Mouse (Mus musculus) layer of hippocampus, postnatal 14 days (tissue): ENCODE results near the gene Tmem240. TPM values are rescaled to one million over a fixed set of nuclear protein-coding genes. Genes with fewer than 3 reads are reported as not detected.
"Not testable (repeated sequence)": the region's sequence is repeated elsewhere in the genome, so short reads cannot be mapped to it uniquely, and the experiment has no call there.

ENCODE experiments used
- DNase-seq, 2 experiments: peaks; one replicate each; pipeline ENCODE4 v3.0.0; 2021 to 2022; ENCODE audit warnings: low spot score in 2 of 2, mixed read lengths in 1 of 2
- total RNA-seq, 2 experiments: library from RNA; stranded (reverse); gene quantifications; 2 replicates each; pipeline ENCODE4 v1.2.3; 2021

Gene Tmem240
- total RNA-seq, 2 experiments from 2014 or later = 41.6 to 45.7 TPM

DNA sequence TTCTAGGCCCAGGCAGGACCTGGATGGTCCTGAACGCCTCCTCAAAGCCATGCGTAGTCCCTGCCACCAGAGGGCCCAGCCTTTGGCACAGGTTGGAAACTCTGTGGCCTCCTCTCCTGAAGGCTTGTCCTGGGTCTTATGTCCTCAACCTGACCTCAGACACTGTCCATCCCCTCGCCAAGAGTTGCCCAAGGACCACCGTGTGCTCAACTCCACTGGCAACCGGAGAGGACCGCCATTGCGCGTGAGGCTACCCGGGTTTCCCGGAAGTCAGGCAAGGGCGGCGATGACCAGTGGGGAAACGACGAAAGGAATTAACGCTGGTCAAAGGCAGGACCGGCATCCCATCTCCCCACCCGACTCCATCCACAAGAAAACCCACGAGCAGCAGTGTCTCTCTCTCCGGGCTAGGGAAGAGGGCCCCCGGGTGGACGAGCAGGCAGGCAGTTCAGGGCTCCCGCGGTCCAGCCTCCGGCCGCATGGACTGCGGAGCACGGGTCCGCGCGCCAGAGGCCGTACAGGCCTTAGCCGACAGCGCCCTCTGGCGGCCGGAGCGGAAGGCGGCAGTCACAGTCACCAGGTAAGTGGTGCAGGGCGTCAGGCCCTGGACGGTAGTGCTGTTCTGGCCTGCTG, 35.4 kb downstream of the Tmem240 start:
- peak; percentile 88 to 92 for DNase-seq

DNA sequence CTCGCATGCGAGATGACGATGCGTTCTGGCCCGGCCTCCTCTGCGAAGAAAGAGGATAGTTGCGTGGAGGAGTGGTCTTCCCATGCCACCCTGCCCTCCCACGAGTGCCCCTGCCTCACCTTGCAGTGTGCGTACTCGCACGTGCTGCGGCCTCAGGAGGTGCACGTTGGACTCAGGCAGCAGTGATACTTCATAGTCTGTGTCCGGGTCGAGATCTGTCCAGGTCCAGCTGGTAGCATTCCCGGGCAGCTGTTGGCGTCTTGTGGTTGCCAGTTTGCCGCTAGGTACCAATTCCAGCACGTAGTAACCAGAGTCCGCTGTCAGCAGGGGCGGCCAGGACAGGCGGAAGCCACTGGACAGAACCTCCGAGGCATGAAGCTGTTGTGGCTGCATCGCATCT, 36.0 kb downstream of the Tmem240 start:
- no peak for DNase-seq

DNA sequence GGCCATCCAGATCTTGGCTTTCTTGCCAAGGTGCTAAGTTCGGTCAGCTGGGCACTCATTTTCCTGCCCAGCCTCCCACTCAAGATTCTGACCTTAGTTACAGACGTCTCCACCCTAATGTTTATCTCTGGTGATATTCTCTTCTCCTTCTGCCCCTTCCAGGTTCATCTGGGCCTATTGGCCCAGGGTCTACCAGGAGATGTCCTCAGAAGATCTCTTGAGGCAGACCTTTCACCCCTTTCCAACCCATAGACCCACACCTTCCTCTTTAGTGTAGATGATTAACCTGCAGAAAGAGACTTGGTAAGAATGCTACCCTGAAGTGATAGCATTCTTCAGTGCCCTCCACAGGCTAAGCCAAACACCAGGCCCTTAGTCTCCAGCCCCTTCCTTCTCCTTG, 37.1 kb downstream of the Tmem240 start:
- no peak for DNase-seq

DNA sequence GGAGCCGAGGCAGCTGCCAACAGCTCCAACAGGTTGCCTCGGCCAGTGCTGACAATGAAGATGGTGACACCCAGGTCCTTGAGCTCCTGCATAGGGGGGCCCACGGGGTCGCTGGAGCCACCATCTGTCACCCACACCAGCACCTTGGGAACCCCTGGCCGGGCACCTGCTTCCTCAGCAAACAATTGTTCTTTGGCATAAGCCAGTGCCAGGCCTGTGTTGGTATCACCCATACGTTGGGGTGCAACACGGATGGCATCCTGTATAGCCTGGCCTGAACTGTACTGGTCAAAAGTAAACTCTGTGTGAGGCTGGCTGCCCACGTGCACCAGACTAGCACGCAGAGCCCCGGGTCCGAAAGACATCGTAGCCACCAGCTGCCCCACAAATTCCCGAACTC, 38.2 kb downstream of the Tmem240 start:
- DNase-seq = no peak

DNA sequence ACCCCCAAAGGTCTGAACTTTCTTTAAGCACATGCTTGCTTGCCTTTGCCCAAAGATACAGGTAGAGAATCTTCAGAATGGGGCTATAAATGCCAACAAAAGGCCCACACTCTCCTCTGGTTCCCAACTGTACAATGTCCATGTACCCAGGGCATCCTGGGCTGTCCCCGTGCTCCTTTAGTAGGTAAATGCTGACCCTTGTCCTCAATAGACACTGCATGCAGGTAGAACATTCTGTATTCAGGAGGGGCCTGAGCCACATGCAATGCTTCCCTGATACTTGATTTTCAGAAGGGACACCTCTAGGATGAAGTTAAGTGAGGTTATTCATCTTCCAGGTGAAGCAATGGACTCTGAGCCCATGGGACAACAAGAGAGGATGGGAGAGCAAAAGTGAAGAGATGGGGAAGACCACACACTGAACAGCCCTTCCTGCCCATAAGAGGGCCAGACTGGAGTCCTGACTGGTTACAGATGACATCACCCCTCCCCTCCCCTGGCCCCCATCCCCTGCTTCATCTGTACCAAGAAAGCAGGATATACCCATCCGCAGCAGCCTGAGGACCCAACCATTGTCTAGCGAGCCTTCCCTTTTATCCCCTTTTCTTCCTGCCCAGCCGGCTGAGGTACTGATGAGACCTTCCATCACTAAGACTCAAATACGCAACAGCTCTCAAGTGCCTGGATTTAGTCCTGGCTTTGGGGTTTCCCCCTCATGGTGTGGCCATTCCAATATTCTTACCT, 38.9 kb downstream of the Tmem240 start:
- DNase-seq = no peak

DNA sequence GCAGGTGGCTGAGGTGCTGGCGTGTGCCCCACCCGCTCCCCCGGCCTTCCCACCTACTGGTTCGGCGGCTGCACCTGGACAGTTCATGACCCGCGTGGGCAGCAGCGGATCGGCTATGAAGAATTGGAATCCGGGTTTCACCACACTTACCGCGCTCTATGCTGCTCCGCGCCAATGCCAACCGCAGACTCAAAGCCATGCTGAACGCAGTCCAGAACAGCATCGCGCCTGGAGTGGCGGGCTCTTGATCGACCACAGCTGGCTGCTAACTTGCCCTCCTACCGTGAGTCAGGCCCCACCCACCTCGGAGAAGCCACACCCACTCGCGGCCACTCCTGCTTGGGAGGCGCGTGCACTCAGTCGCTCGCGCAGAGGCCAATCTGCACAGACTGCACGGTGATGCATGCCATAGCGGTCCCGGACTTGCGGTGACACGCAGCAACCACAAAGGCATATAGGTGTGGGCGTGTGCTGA, 39.7 kb downstream of the Tmem240 start, which contains the start of gene Vwa1:
Vwa1 (minus strand) TSS at position 419 of the 475 bp plus-strand sequence.
- peak; percentile 72 to 80 for DNase-seq

DNA sequence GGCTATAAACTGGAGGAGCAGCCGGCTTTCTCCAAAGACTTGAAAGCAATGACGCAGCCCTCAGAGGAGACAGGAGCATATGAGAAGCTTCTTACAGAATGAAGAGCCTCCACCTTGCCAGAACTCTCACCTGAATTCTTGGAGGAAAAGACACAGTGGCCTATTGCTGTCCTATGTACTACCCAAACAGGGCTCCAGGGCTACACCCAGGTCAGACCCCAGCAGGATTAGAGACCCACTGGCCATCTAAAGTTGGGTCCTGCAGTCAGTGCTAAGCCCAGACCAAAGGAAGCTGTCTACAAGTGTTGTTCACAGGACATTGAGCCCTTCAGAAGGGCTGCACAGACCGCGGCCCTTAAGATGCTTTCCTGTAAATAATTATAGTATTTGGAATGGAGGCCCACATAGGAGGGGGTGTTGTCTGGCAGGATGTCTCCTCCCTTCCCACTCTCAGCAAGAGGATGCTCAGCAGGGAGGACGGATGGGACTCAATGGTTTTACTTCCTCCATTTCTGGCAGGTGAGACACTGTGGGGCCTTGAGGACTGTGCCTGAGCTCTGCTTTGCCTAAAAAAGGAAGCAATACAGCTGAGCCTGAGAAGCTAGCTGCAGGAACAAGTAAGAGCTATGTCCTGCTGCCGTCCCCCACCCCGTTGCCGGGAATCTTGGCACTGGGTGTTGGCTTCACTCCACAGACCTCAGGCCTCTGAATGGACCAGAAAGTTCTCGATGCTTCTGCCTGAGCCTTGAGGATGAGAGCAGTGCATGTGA, 40.6 kb downstream of the Tmem240 start:
- DNase-seq = peak; percentile 58 to 77

DNA sequence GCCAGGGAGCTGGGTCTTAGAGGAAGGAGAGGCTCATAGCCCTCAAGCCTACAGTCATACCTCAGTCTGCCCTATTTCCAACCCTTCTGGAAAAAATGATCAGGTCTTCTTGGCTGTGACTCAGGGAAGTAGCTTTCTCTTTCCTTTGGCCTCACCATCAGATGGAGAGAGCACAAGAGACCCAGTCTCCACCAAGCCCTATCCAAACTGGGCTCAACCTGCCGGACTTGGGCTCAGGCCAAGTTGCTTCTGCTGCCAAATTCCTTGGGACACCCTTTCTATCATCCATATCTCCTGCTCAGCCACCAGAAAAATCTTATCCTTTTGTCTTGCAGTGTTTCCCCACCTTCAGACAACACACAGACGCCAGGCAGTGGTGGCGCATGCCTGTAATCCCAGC, 41.3 kb downstream of the Tmem240 start:
- no peak for DNase-seq

DNA sequence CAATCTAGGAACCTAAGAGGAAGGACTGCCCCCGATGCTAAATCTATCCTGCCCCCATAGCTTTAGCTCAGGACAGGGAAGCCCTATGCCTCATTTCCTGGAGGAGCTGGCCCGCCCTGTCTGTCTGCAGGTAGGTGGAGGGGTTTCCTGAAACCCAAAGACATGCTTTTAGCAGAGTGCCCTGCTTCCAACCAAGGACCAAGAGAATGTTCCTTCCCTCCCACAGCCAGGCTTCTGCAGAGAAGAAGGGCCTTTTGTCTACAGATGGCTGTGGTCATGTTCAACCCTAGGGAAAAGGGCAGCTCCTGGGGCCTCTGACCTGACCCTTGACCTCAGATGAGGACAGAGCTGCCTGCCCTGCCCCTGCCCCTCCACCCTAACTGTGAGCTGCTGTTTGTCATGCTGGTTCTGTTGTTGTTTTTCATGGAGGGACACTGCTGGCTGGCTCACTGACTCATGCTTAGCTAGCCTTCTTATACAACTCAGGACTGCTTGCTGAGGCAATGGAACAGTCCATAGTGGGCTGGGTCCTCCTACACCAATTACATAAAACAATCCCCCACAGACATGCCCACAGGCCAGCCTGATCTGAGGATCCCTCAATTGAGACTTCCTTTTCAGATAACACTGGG, 42.2 kb downstream of the Tmem240 start:
- DNase-seq = no peak

DNA sequence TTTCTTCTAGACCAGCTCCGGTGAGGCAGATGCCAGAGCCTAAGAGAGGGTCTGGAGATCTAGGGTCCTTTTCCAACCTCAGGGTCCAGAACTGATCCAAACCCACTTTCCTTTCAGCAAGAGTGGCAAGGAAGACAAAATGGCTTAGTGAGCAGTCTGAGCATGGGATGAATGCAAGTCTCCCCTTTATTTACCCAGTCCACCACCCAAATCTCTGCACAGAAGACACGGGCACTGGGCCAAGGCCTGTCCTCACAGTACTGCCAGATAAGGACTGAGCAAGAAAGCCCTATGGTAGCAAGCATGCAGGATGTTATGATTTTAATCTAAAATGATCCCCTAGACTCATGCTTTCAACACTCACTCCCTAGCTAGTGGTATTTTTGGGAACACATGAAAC, 43.2 kb downstream of the Tmem240 start:
- no peak for DNase-seq

DNA sequence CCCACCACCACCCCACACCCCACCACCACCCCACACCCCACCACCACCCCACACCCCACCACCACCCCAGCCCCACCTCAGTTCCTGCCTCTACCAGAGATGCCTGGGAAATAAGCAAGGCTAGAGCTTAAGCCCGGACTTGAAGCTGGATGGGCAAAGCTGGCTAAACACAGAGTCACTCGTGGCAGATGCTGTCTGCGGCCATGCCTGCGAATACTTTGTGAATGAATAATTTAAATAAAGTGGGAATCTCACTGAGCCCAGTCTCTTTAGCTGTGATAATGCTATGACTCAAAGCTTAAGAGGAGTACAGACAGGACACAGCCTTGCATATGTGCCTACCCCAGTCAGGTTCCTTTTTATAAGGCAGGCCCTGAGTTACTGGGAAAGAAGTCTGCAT, 44.9 kb downstream of the Tmem240 start:
- no peak for DNase-seq

DNA sequence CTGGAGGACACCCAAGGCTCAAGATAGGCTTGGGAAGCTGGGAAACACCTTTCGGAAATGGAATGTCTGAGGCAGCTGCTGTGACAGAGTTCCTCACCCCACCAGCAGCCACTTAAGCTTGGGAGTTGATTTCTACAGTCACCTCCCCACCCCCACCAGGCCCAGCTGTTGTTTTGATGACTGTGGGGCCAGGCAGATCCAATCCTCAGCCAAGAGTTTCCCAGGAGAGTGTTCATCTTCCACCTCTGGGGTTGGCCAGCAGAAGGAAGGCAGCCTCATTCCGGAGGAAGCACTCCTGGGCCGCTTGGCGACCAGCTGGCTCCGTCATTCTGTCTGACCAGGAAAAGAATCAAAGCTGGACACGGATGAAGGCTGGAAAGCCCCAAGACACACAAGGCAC, 46.3 kb downstream of the Tmem240 start:
- DNase-seq = no peak

DNA sequence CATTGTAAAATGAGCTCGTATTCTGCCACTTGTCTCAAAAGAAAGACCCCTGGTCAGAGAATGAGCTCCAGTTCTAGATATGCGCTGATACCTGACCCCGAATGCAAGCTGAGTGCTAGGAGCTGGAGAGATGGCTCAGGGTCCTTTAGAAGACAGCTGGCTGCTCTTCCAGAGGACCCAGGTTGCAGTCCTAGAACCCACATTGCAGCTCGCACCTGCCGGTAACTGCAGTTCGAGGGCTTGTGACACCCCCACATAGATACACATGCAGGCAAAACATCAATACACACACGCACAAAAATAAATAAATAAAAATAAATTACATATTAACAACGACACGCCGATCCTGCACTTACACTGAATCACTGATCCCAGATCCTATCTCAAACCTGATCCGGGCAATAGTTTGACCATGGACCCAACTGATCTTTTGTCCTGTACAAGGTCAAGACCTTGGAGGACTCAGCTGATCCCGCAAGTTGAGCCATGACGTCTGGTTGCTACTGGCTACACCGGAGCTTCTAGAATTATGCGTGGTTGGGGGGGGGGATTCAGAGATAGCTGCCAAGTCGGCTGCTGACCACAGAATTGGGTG, 49.0 kb downstream of the Tmem240 start:
- no peak for DNase-seq

DNA sequence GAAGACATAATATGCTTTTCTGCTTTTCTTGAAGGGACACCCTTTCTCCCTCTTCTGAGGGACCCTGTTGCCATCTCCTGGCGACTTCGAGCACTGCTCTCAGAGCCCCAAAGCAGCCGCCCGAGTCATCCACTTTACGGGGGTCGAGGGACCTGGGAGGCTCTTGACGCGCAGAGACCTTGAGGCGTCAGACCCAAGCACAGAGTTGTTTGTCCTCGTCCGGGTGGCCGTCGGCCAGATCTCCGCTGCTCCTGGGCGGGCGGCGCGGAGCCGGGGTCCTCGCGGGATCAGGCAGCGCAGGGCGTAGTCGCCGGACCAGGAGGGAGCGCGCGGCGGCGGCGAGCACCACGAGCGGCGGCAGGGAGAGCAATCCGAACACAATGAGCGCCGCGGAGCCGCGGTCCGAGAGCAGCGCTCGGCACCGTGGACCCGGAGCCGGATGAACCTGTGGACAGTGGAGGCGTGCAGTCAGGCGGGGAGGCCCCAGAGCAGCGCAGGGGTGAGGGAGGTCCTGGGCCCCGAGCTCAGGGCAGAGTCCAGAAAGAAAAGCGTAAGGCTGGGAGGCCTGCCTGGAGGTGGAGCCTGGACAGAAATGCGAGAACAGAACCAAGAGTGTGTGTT, 49.6 kb downstream of the Tmem240 start:
- DNase-seq = peak; percentile 80 to 83

DNA sequence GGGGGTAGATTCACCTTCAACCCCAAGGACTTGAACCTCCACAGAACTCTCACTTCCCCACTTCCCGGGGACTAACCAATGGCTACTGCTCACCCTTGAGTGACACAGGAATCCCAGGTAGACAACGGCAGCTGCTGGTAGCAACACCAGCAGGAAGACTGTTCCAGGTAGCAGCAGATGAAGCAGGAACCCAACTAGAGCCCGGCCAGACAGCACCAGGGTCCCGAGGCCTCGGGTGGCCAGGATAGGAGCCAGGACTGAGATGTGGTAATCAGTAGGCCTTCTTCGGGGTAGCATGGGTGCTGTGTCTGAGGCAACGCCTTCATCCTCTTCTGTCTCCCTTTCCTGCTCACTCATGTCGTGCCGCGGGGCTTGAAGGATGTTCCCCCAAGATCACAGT, 50.6 kb downstream of the Tmem240 start:
- DNase-seq = no peak

DNA sequence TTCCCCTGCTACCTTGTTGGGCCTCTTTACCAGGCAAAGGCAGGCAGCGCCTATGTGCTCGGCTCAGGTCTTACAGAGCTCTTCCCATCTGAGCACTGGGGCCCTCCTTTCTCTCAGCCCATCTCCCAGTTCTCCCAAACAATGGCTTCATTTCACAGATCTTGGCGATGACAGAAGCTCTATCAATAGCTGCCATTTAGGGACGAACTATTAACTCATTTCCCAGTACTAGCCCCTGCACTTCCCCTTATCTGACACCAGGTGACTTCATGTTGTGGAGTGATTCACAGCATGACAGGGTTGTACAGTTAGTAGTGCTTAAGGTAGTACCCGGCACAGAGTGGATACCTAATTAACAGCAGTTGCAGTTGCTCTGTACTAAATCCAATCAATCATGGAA, 51.2 kb downstream of the Tmem240 start, which contains the start of gene Tmem88b:
Tmem88b (minus strand) TSS at position 56 of the 400 bp plus-strand sequence.
- no peak for DNase-seq

DNA sequence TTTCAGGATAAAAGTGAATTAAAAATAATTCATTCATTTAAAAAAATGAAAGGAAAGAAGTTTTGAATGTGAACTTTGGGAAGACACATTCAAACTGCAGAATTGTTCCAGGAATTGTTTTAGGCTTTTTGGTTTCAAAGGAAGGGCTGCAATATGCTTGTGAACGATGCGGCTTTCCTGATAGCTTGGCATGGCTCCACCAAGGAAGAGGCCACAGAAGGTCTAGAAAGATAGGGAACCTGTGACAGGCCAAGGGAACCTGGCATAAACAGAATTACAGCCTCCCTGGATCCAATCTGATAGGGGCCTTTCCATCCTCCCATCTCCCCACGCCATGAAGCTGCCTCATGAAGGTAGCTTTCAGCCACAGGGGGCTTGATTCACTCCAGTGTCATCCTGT, 53.7 kb downstream of the Tmem240 start:
- no peak for DNase-seq

DNA sequence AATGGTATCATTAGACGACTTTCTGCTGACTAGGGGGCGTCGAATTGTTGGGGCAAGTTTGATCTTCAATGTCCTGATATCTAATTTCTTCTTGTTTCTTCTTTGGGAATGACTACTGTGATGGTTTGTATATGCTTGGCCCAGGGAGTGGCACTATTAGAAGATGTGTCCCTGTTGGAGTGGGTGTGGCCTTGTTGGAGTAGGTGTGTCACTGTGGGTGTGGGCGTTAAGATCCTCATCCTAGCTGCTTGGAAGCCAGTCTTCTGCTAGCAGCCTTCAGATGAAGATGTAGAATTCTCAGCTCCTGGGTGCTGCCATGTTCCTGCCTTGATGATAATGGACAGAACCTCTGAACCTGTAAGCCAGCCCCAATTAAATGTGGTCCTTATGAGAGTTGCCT, 54.2 kb downstream of the Tmem240 start:
- not testable (repeated sequence) for DNase-seq

DNA sequence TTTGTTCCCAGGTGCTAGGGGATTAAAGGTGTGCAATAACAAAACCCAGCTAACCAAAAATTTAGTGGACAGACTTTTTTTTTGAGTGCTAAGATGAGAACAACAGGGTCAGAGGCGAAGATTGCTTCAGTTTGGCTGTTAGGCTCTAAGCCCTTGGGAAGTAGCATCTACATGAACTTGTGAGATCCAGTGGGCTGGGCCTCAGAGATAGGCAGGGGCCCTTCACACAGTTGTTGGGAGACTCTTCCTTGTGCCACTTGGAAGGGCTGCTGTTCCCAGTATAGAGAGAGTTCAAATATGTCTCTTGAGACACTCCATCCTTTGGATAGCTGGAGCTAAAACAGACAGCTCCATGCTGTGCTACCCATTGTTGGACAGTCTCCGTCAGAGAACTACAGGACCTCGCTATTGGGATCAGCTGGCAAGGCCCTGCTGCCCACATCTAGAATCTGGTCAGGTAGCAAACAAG, 55.5 kb downstream of the Tmem240 start, which contains the start of gene Ankrd65:
Ankrd65 (plus strand) TSS at position 419 of the 469 bp plus-strand sequence.
- DNase-seq = no peak
